Mouse (Mus musculus) kidney, postnatal 14 days (tissue): ENCODE data around the gene Ubr1.
"Not testable (repeated sequence)": the region's sequence is repeated elsewhere in the genome, so short reads cannot be mapped to it uniquely, and the experiment has no call there.

Source experiments
- DNase-seq: peaks from one replicate; pipeline ENCODE4 v3.0.0; 2022; ENCODE audit warnings: mixed read lengths

The Ubr1 gene

DNA sequence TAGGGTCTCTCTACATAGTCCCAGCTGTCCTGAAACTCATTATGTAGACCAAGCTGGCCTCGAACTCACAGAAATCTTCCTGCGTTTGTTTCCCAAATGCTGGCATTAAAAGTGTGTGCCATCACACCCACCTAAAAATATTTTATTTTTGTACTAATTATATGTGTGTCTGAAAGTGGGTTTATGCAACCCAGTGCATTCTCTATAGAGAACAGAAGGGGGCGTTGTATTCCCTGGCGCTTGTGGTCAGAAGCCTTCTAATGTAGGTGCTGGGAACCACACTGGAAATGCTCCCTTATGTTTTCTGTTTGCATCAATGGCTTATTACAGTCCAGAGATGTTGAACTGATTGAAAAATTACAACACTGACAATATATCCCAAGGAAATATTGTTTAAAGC, 5.8 kb upstream of the Ubr1 start:
- no peak for DNase-seq

DNA sequence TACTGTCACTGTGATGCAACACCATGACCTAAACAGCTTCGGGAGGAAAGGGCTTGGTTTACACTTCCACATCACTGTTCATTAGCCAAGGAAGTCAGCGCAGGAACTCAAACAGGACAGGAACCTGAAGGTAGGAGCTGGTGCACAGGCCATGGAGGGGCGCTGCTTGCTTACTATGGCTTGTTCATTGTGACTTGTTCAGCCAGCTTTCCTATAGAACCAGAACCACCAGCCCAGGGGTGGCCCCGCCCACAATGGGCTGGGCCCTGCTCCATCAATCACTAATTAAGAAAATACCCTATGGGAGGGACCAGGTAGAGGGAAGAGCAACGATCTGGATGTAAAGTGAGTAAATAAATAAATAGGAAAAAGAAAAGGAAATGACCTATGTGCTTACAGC, 2.4 kb upstream of the Ubr1 start:
- DNase-seq, result peak; percentile 18

DNA sequence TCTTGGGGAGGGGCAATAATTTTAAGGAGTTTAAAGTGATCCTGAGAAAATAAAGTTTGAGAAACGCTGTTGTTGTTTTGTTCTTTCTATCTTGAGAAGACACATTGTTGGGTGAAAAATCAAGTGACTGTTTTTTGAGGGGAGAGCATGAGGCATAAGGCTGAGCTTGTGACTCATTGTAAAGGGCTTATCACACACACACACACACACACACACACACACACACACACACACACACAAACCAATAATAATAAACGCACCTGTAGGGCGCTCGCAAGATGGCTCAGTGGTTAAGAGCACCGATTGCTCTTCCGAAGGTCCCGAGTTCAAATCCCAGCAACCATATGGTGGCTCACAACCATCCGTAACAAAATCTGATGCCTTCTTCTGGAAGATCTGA, 1.7 kb upstream of the Ubr1 start:
- not testable (repeated sequence) for DNase-seq

DNA sequence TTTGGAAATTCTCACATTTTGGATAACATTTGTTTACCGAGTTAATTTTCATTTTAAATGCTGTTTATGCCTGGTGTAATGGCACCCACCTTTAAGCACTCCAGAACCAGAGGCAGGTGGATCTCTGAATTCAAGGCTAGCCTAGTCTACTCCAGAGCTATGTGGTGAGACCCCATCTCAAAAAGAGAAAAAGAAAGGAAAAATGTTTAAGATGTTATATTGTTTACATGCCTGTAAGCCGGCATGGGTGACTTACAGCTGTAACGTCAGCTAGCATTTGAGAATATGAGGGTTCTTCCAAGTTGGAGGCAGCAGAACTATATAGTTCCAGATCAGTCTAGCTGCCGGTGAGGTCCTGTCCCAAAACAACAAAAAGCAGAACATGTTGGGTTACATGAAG, 1.3 kb upstream of the Ubr1 start:
- no peak for DNase-seq

- no peak for DNase-seq
Observed at GRCm38 (mm10) chr2:120970045-120970539, 423 bp downstream of the Ubr1 start.

DNA sequence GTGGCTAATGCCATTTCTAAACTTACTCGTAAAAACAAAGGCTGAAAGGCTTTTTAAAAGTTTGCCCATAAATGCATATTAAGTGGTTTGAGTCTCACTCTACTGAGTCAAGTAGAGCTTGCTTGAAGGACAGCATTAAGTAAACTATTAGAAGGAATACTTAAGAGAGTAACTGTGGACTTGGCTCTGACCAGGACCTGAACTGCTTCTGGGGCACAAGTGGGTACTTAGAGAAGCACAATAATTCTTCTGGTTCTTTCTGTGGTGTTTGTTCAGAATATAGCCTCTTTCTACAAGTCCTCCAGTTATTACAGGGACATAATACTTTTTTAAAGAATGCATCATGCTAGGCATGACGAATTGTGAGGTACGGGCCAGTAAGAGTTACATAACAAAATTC, 5.0 kb downstream of the Ubr1 start:
- no peak for DNase-seq

- no peak for DNase-seq
Observed at GRCm38 (mm10) chr2:120963110-120963509, 7.4 kb downstream of the Ubr1 start.

- no peak for DNase-seq
Observed at GRCm38 (mm10) chr2:120960261-120960660, 10.3 kb downstream of the Ubr1 start.

DNA sequence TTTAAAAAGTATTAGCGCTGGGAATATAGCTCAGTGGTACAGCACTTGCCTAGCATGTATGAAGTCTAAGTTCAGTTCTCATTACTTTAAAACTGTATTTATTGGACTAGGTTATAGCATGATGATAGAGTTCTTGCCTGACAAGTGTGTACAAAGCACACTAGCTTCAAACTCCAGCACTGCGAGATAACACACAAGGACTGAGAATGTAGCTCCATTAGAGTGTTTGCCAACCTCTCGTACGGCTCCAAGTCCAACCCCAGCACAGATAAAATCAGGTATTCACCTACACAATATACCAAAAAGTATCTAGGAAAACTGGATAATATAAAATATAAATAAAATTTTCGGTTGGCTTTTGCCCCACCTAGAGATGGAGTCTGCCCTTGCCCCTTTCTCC, 10.7 kb downstream of the Ubr1 start:
- no peak for DNase-seq

DNA sequence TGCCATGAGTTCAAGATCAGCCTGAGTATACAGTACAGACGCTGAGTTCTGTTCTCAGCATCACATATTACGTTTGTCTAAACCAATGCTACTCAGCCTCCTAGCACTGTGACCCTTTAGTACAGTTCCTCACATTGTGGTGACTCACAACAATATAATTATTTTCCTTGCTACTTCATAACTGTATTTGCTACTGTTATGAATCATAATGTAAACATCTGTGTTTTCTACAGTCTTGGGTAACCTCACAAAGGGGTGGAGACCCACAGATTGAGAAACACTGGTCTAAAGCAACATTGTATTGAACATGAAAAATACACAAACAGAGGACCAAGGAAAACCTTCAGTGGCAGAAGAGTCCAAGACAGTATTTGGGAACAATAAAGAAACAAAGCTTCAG, 11.2 kb downstream of the Ubr1 start:
- no peak for DNase-seq

- no peak for DNase-seq
Observed at GRCm38 (mm10) chr2:120952176-120952938, 18.2 kb downstream of the Ubr1 start.

DNA sequence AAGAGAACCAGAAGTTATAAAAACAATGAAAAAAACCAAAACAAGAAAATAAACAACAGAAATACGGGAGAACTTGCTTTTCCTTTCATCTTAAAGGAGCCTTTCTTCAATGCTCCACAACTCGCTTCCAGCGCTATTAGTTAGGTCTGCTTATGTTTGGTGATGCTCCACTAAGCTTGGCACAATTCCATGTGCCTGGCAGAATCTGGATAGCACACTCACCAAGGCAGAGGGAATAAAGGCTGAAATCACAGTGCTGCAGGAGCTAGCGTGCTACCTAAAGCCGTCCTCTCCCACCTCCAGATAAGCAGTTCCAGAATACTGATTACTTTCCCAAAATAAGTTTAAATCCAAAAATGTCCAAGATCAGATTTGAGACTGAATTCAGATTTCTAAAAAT, 19.3 kb downstream of the Ubr1 start:
- peak; percentile 66 for DNase-seq

GRCm38 (mm10) chr2:120933038-120933437, 37.5 kb downstream of the Ubr1 start:
- DNase-seq, result no peak

DNA sequence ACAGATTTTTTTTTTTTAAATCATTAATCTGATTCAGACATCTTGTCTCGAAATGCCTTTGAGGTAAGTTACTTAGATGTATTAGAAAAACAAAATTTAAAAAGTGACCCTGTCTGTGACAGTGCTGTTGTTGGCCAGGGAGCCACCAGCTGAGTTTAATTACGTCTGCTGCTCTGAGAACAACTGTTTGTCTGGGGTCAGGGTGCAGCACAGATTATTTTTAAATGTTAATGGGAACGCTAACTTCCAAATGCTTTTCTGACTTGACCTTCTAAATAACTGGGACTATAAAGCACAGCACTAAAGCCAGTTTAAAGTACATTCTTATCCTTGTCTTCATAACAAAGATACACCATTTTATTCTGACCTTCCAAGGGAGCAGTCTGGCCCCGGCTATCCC, 61.0 kb downstream of the Ubr1 start:
- peak; percentile 52 for DNase-seq

GRCm38 (mm10) chr2:120896361-120896760, 74.2 kb downstream of the Ubr1 start:
- no peak for DNase-seq

- DNase-seq, result no peak
Observed at GRCm38 (mm10) chr2:120887601-120888000, 82.9 kb downstream of the Ubr1 start.

DNA sequence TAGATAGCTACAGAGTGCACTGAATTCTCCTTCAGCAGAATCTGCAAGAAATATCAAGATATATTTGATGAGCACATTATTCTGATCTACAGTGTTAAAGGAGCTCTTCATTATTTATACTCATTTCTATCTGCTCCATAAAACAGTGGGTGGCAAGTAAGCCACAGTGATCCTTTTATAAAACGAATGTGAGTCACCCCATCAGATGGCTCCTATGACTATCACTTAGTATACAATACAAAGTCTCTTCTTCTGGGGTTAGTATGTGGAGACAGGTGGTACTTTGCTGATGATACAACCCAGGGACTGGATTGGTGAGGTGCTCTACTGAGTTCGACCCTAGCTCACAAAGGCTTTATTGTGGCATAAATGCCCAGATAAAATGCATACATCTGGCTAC, 97.3 kb downstream of the Ubr1 start:
- no peak for DNase-seq

DNA sequence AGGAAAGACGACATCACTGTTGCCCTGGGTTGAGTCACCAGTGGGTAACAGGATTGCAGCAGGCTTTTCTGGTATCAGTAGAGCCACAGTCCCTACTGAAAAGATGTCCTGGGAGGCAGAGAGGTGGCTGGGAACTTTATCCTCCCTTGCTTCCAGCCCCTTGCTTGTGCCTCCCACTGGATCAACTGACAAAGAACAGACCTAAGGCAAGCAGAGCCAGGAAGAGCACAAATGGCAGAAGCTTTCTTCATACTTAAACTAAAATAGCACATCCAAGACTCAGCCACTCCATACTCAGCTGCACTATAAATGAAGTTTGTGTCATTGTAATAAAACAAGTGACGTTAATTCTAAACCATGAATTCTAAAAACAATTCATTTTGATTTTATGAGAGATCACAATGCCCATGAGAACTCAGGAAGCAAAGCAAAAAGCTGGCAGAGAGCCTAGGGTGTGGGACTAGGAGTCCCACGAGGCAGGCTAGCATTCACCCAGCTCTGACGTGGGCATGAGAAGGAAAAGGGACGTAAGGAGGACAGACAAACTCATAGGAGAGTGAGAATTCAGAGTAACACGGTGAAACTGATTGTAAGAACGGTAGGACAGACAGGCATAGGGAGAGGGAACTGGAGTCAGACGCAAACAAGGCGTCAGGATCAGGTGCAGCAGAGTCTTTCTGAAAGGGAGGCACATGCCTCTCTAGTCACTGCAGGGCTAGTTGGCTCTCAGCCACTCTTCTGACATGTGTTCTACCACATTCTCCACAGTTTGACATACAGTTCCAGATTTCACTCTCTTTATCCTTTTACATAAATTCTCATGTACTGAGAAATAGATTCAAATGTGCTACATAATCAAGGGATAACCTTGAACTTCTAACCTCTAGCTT, 98.8 kb downstream of the Ubr1 start:
- DNase-seq, result peak; percentile 41

- DNase-seq, result no peak
Observed at GRCm38 (mm10) chr2:120867336-120867735, 103.2 kb downstream of the Ubr1 start.

GRCm38 (mm10) chr2:120866561-120866960, 104.0 kb downstream of the Ubr1 start:
- peak; percentile 35 for DNase-seq

DNA sequence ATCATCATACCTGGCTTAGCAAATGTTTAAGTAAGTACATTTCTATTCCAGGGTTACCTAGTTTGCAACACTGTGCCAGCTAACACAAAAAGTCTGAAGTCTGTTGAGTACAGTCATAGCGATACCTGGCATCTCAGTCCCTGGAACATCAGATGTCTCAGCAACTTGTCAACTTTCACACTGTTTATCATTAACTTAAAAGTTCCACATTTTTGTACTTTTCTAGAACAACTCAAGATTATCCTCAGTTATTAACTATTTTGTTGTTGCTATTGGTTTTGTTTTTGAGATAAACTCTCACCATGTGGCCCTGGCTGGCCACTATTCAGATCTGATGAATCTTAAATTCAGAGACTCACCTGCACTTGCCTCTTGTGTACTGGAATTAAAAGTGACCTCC, 107.1 kb downstream of the Ubr1 start:
- DNase-seq, result no peak

GRCm38 (mm10) chr2:120860699-120861098, 109.8 kb downstream of the Ubr1 start:
- DNase-seq, result no peak

GRCm38 (mm10) chr2:120858131-120858530, 112.4 kb downstream of the Ubr1 start:
- DNase-seq, result peak; percentile 15

DNA sequence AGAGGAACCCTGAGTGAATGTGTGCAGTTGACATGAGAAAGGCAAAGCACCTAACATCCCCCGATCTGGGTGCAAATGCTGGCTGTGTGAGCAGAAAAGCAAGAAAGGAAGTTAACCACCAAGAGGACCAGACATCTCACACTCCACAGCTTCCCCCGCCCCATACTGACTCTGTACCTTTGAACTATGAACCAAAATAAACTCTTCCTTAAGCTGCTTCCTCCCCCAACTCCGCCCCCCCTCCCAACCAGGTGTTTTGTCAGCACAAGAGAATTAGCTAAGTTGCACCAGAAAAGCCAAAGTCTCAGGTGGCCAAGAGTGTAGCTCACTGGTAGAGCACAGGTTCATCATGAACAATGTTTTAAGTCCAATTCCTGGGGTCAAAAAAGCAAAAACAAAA, 117.4 kb downstream of the Ubr1 start:
- DNase-seq, result peak; percentile 25
